Mouse (Mus musculus): ENCODE measurements around the gene Garem2. TPM values are rescaled to one million over a fixed set of nuclear protein-coding genes. Genes with fewer than 3 reads are reported as not detected.

The Garem2 gene
- polyA plus RNA-seq, 1 experiment from 2014 or later: 2.1 TPM

- ATAC-seq (ENCODE audit: insufficient number of reproducible peaks, insufficient read depth, low FRiP score, low TSS enrichment): no peak
Measured at GRCm38 (mm10) chr5:30112533-30113068, 7.6 kb downstream of the Garem2 start.

GRCm38 (mm10) chr5:30113881-30114760 is 9.2 kb downstream of the Garem2 start:
- H3K27ac ChIP-seq: no peak overlapping the region
- under 1% methylated on average over 103 of the region's 103 CpGs for WGBS

More at GRCm38 (mm10) chr5:30112533-30113068, 7.6 kb downstream of the Garem2 start:
- H3K27ac ChIP-seq: no peak overlapping the region
- peaks cover 2% of the 10 kb centered on the region; the same call in 1 of the 2 replicates for H3K36me3 ChIP-seq
- WGBS: 86% methylated on average over 3 of the region's 3 CpGs
- H3K4me1 ChIP-seq: peaks cover 22% of the 10 kb centered on the region
- no peak overlapping the region for H3K4me2 ChIP-seq (replicated peaks)
- peaks cover 72% of the 10 kb centered on the region for H3K27me3 ChIP-seq
- H3K9ac ChIP-seq: no peak overlapping the region
- no peak overlapping the region for H3K4me3 ChIP-seq
- no peaks in the 10 kb centered on the region for H3K9me3 ChIP-seq

GRCm38 (mm10) chr5:30114761-30115140 is 9.8 kb downstream of the Garem2 start:
- H3K27ac ChIP-seq: no peak overlapping the region
- 1% methylated on average over 28 of the region's 28 CpGs for WGBS
- no peak for ATAC-seq (ENCODE audit: insufficient number of reproducible peaks, insufficient read depth, low FRiP score, low TSS enrichment)

More at GRCm38 (mm10) chr5:30113881-30114760, 9.2 kb downstream of the Garem2 start:
- peak; percentile 83; the same call in 1 of the 2 replicates for ATAC-seq (ENCODE audit: insufficient number of reproducible peaks, insufficient read depth, low FRiP score, low TSS enrichment)
- Histone ChIP-seq H3K4me3 (peak overlapping the region; percentile 53), H3K9me3 (no peaks in the 10 kb centered on the region), H3K9ac (peak overlapping the region; percentile 65), H3K36me3 (peaks cover 18% of the 10 kb centered on the region), H3K4me1 (peaks cover 18% of the 10 kb centered on the region), H3K27me3 (peaks cover 64% of the 10 kb centered on the region), H3K4me2 (replicated peaks) (peak overlapping the region; percentile 94)

GRCm38 (mm10) chr5:30115718-30116117 is 10.8 kb downstream of the Garem2 start:
- WGBS: 30% methylated on average over 10 of the region's 10 CpGs
- H3K27ac ChIP-seq: no peak overlapping the region
- H3K27me3 ChIP-seq: peaks cover 51% of the 10 kb centered on the region
- H3K4me1 ChIP-seq: peaks cover 12% of the 10 kb centered on the region
- no peak overlapping the region for H3K4me3 ChIP-seq
- no peak for ATAC-seq (ENCODE audit: insufficient number of reproducible peaks, insufficient read depth, low FRiP score, low TSS enrichment)
- H3K36me3 ChIP-seq: peaks cover 34% of the 10 kb centered on the region
- no peaks in the 10 kb centered on the region for H3K9me3 ChIP-seq
- H3K9ac ChIP-seq: no peak overlapping the region
- H3K4me2 ChIP-seq (replicated peaks): no peak overlapping the region

More at GRCm38 (mm10) chr5:30114761-30115140, 9.8 kb downstream of the Garem2 start:
- peaks cover 24% of the 10 kb centered on the region for H3K36me3 ChIP-seq
- peaks cover 60% of the 10 kb centered on the region for H3K27me3 ChIP-seq
- H3K9ac ChIP-seq: peak overlapping the region; percentile 65
- H3K4me2 ChIP-seq (replicated peaks): peak overlapping the region; percentile 94
- H3K4me1 ChIP-seq: peaks cover 18% of the 10 kb centered on the region
- peak overlapping the region; percentile 53 for H3K4me3 ChIP-seq
- H3K9me3 ChIP-seq: no peaks in the 10 kb centered on the region

GRCm38 (mm10) chr5:30118018-30118417 is 13.1 kb downstream of the Garem2 start:
- Histone ChIP-seq H3K9me3 (no peaks in the 10 kb centered on the region), H3K4me3 (no peak overlapping the region), H3K27ac (no peak overlapping the region), H3K36me3 (peaks cover 57% of the 10 kb centered on the region), H3K27me3 (peaks cover 30% of the 10 kb centered on the region), H3K4me1 (peaks cover 4% of the 10 kb centered on the region; the same call in 1 of the 2 replicates), H3K9ac (no peak overlapping the region), H3K4me2 (replicated peaks) (no peak overlapping the region)
- WGBS: 80% methylated on average over 1 of the region's 1 CpGs
- no peak for ATAC-seq (ENCODE audit: insufficient number of reproducible peaks, insufficient read depth, low FRiP score, low TSS enrichment)

- no peak overlapping the region for H3K9ac ChIP-seq
- H3K27me3 ChIP-seq: peaks cover 18% of the 10 kb centered on the region
- no peaks in the 10 kb centered on the region for H3K9me3 ChIP-seq
- no peak overlapping the region for H3K4me3 ChIP-seq
- no peak overlapping the region for H3K4me2 ChIP-seq (replicated peaks)
- peaks cover 68% of the 10 kb centered on the region for H3K36me3 ChIP-seq
- no peak overlapping the region for H3K27ac ChIP-seq
- 84% methylated on average over 6 of the region's 6 CpGs for WGBS
- ATAC-seq (ENCODE audit: insufficient number of reproducible peaks, insufficient read depth, low FRiP score, low TSS enrichment): no peak
- no peaks in the 10 kb centered on the region; the same call in 1 of the 2 replicates for H3K4me1 ChIP-seq
Measured at GRCm38 (mm10) chr5:30119163-30119562, 14.2 kb downstream of the Garem2 start.

GRCm38 (mm10) chr5:30120106-30120505 is 15.1 kb downstream of the Garem2 start:
- Histone ChIP-seq H3K27ac (no peak overlapping the region), H3K36me3 (peaks cover 78% of the 10 kb centered on the region), H3K9ac (no peak overlapping the region), H3K4me3 (no peak overlapping the region), H3K4me1 (no peaks in the 10 kb centered on the region), H3K9me3 (no peaks in the 10 kb centered on the region), H3K27me3 (peaks cover 13% of the 10 kb centered on the region; the same call in 1 of the 2 replicates), H3K4me2 (replicated peaks) (no peak overlapping the region)
- WGBS: 91% methylated on average over 7 of the region's 7 CpGs
- ATAC-seq (ENCODE audit: insufficient number of reproducible peaks, insufficient read depth, low FRiP score, low TSS enrichment): no peak

- no peaks in the 10 kb centered on the region for H3K27me3 ChIP-seq
- no peaks in the 10 kb centered on the region for H3K4me1 ChIP-seq
- H3K36me3 ChIP-seq: peaks cover 99% of the 10 kb centered on the region
- no peak overlapping the region for H3K9ac ChIP-seq
- no peaks in the 10 kb centered on the region for H3K9me3 ChIP-seq
- H3K27ac ChIP-seq: no peak overlapping the region
- no peak for ATAC-seq (ENCODE audit: insufficient number of reproducible peaks, insufficient read depth, low FRiP score, low TSS enrichment)
- H3K4me2 ChIP-seq (replicated peaks): no peak overlapping the region
- WGBS: 91% methylated on average over 6 of the region's 6 CpGs
- H3K4me3 ChIP-seq: no peak overlapping the region
Measured at GRCm38 (mm10) chr5:30122481-30122880, 17.5 kb downstream of the Garem2 start.

- ATAC-seq (ENCODE audit: insufficient number of reproducible peaks, insufficient read depth, low FRiP score, low TSS enrichment): no peak
- Histone ChIP-seq H3K9ac (no peak overlapping the region), H3K36me3 (peaks cover 96% of the 10 kb centered on the region), H3K4me1 (no peaks in the 10 kb centered on the region), H3K4me3 (no peak overlapping the region), H3K27me3 (no peaks in the 10 kb centered on the region), H3K27ac (no peak overlapping the region), H3K9me3 (no peaks in the 10 kb centered on the region), H3K4me2 (replicated peaks) (no peak overlapping the region)
- 35% methylated on average over 5 of the region's 5 CpGs for WGBS
Measured at GRCm38 (mm10) chr5:30125587-30125986, 20.6 kb downstream of the Garem2 start.

- H3K4me3 ChIP-seq: no peak overlapping the region
- H3K27ac ChIP-seq: no peak overlapping the region
- no peak for ATAC-seq (ENCODE audit: insufficient number of reproducible peaks, insufficient read depth, low FRiP score, low TSS enrichment)
- H3K9me3 ChIP-seq: no peaks in the 10 kb centered on the region
- H3K36me3 ChIP-seq: peaks cover 90% of the 10 kb centered on the region
- no peaks in the 10 kb centered on the region for H3K27me3 ChIP-seq
- 83% methylated on average over 7 of the region's 7 CpGs for WGBS
- no peaks in the 10 kb centered on the region for H3K4me1 ChIP-seq
- H3K4me2 ChIP-seq (replicated peaks): no peak overlapping the region
- no peak overlapping the region for H3K9ac ChIP-seq
Measured at GRCm38 (mm10) chr5:30126756-30127155, 21.8 kb downstream of the Garem2 start.

GRCm38 (mm10) chr5:30127921-30128597 is 23.1 kb downstream of the Garem2 start:
- Histone ChIP-seq H3K9me3 (no peaks in the 10 kb centered on the region), H3K36me3 (peaks cover 90% of the 10 kb centered on the region)
- no peak for ATAC-seq (ENCODE audit: insufficient number of reproducible peaks, insufficient read depth, low FRiP score, low TSS enrichment)

More at GRCm38 (mm10) chr5:30127921-30128597, 23.1 kb downstream of the Garem2 start:
- H3K4me2 ChIP-seq (replicated peaks): no peak overlapping the region
- H3K27me3 ChIP-seq: no peaks in the 10 kb centered on the region
- H3K4me3 ChIP-seq: no peak overlapping the region
- H3K4me1 ChIP-seq: no peaks in the 10 kb centered on the region
- 89% methylated on average over 13 of the region's 13 CpGs for WGBS
- no peak overlapping the region for H3K27ac ChIP-seq
- no peak overlapping the region for H3K9ac ChIP-seq

Measured in embryonic facial prominence, embryonic 12.5 days (tissue).